Mouse (Mus musculus): ENCODE data around the gene Slc35g3. TPM values are rescaled to one million over a fixed set of nuclear protein-coding genes. Genes with fewer than 3 reads are reported as not detected.

The Slc35g3 gene
- total and polyA plus RNA-seq, 3 experiments, result not detected

DNA sequence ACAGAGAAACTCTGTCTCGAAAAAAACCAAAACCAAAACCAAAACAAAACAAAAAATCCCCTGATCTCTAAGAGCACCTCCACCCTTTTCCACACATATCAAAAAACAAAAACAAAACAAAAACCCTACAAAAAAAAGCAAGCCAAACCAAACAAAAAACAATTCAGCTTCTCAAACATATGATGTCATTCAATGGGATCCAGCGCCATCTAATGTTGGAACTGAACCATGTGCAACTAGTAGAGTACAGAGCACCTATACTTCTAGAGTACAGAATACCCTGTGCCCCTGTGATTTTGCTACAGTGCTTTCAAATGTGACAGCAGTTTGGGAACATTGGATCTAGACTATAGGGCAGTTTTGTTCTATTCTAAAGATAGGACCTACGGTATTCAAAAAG, 7.1 kb downstream of the Slc35g3 start:
- Histone ChIP-seq H3K4me3 (replicated peaks in 1 of 3; ENCODE audit: low read depth in 2 of 3, low read length in 2 of 3, poor library complexity in 1 of 3) (no peak overlapping the region), H3K9me3 (replicated peaks; ENCODE audit: low read length) (no peaks in the 10 kb centered on the region), H3K27me3 (replicated peaks) (no peaks in the 10 kb centered on the region), H3K9ac (ENCODE audit: insufficient read depth, low read depth) (peak overlapping the region; percentile 49; the same call in 1 of the 2 replicates), H3K4me1 (ENCODE audit: control insufficient read depth in 1 of 2, insufficient read depth in 2 of 2) (peaks cover 5 to 54% of the 10 kb centered on the region in 2 experiments), H3K4me2 (ENCODE audit: insufficient read depth, low read depth, poor library complexity, severe bottlenecking) (peak overlapping the region; percentile 80; the same call in 1 of the 2 replicates), H3K27ac (ENCODE audit: insufficient read depth, low read depth) (no peak overlapping the region), H3K79me2 (replicated peaks; ENCODE audit: control insufficient read depth, extremely low read depth, insufficient read depth, poor library complexity, severe bottlenecking) (peaks cover 79% of the 10 kb centered on the region), H3K36me3 (replicated peaks in 1 of 2; ENCODE audit: control insufficient read depth in 1 of 2, insufficient read depth in 1 of 2, low read length in 1 of 2) (peaks cover 0 to 33% of the 10 kb centered on the region in 2 experiments)
- peak; percentile 75 for TF ChIP-seq MXI1 (IDR thresholded peaks at IDR 0.05; ENCODE audit: low read depth, low read length)
- TF ChIP-seq MAX (IDR thresholded peaks at IDR 0.05; ENCODE audit: low read length), result peak; percentile 84
- TF ChIP-seq EP300 (IDR thresholded peaks at IDR 0.05; ENCODE audit: low read length), result no peak
- TF ChIP-seq TBP (conservative IDR thresholded peaks at IDR 0.05; ENCODE audit: low read depth, low read length), result no peak
- TF ChIP-seq ZMIZ1 (IDR thresholded peaks at IDR 0.05; ENCODE audit: low read depth, low read length), result no peak
- peak; percentile 72 for TF ChIP-seq ZNF384 (IDR thresholded peaks at IDR 0.05; ENCODE audit: low read depth, low read length)
- TF ChIP-seq RAD21 (IDR thresholded peaks at IDR 0.05; ENCODE audit: low read depth, low read length), result peak; percentile 61
- no peak for TF ChIP-seq GABPA (IDR thresholded peaks at IDR 0.05; ENCODE audit: insufficient replicate concordance, low read depth, low read length)
- TF ChIP-seq RCOR1 (conservative IDR thresholded peaks at IDR 0.05; ENCODE audit: low read depth, low read length), result no peak
- TF ChIP-seq MYC (IDR thresholded peaks at IDR 0.05; ENCODE audit: low read depth, low read length), result peak; percentile 94
- no peak for TF ChIP-seq ZC3H11A (IDR thresholded peaks at IDR 0.05; ENCODE audit: low read depth, low read length)
- TF ChIP-seq ELF1 (IDR thresholded peaks at IDR 0.05; ENCODE audit: low read depth, low read length), result no peak
- no peak for TF ChIP-seq NRF1 (IDR thresholded peaks at IDR 0.05; ENCODE audit: low read depth, low read length)
- no peak for TF ChIP-seq PAX5 (IDR thresholded peaks at IDR 0.05; ENCODE audit: low read length)
- peak; percentile 8; the same call in 1 of the 2 replicates for TF ChIP-seq POLR2AphosphoS2 (IDR thresholded peaks at IDR 0.05; ENCODE audit: low read depth, low read length)
- no peak for TF ChIP-seq E2F4 (IDR thresholded peaks at IDR 0.05; ENCODE audit: insufficient replicate concordance, low read depth, low read length)
- TF ChIP-seq POLR2A (IDR thresholded peaks at IDR 0.05; ENCODE audit: low read depth, low read length), result no peak
- no peak for TF ChIP-seq BHLHE40 (IDR thresholded peaks at IDR 0.05; ENCODE audit: low read depth, low read length)
- no peak for TF ChIP-seq NELFE (IDR thresholded peaks at IDR 0.05; ENCODE audit: low read depth, low read length)
- TF ChIP-seq TCF12 (IDR thresholded peaks at IDR 0.05; ENCODE audit: low read depth, low read length), result no peak
- peak; percentile 36; the same call in 1 of the 2 replicates for TF ChIP-seq IRF4 (IDR thresholded peaks at IDR 0.05; ENCODE audit: low read depth, low read length)
- TF ChIP-seq SIN3A (IDR thresholded peaks at IDR 0.05; ENCODE audit: low read length), result peak; percentile 82
- TF ChIP-seq SMC3 (IDR thresholded peaks at IDR 0.05; ENCODE audit: low read depth, low read length), result peak; percentile 57
- TF ChIP-seq KAT2A (IDR thresholded peaks at IDR 0.05; ENCODE audit: insufficient replicate concordance, low read length), result no peak
- TF ChIP-seq ZKSCAN1 (IDR thresholded peaks at IDR 0.05; ENCODE audit: borderline replicate concordance, low read depth, low read length), result no peak
- TF ChIP-seq CHD2 (IDR thresholded peaks at IDR 0.05; ENCODE audit: low read length), result no peak
- no peak for TF ChIP-seq MAZ (IDR thresholded peaks at IDR 0.05; ENCODE audit: low read depth, low read length)
- peak; percentile 94 for TF ChIP-seq JUN (IDR thresholded peaks at IDR 0.05; ENCODE audit: insufficient read depth, low read depth, low read length)
- TF ChIP-seq CTCF (conservative IDR thresholded peaks at IDR 0.05 in 1 of 2, IDR thresholded peaks at IDR 0.05 in 1 of 2; ENCODE audit: low read depth in 2 of 2, low read length in 2 of 2), result peak; percentile 14 to 86; a peak in 2 of 4 replicates
- TF ChIP-seq CHD1 (IDR thresholded peaks at IDR 0.05; ENCODE audit: low read depth, low read length), result no peak
- TF ChIP-seq USF2 (conservative IDR thresholded peaks at IDR 0.05; ENCODE audit: low read depth, low read length), result no peak
- no peak; the same call in 1 of the 2 replicates for TF ChIP-seq HCFC1 (IDR thresholded peaks at IDR 0.05; ENCODE audit: low read depth, low read length)
- no peak; the same call in 1 of the 2 replicates for TF ChIP-seq MAFK (IDR thresholded peaks at IDR 0.05; ENCODE audit: insufficient replicate concordance, low read length)
- TF ChIP-seq USF1 (IDR thresholded peaks at IDR 0.05; ENCODE audit: low read depth, low read length), result no peak
- TF ChIP-seq JUND (conservative IDR thresholded peaks at IDR 0.05; ENCODE audit: low read depth, low read length), result peak; percentile 97
- TF ChIP-seq MEF2A (IDR thresholded peaks at IDR 0.05; ENCODE audit: borderline replicate concordance, low read depth, low read length), result no peak
- TF ChIP-seq ETS1 (conservative IDR thresholded peaks at IDR 0.05; ENCODE audit: low read depth, low read length), result 0 out of 2 replicates have a peak, but pooled peaks have one; percentile 13
- no peak for TF ChIP-seq UBTF (IDR thresholded peaks at IDR 0.05; ENCODE audit: low read depth, low read length)
- in situ Hi-C loops (cut with MboI; ENCODE audit: low pct_ligation_motif_present, low pct_unique_long_range_greater_than_20kb, low sequenced_read_pairs), result loop anchor here (5.0 kb wide), 1 partner anchor 38 kb away; no protein-coding TSS in a partner anchor
- DNase-seq (ENCODE audit: extremely low read depth), result peak; percentile 69
- dilution Hi-C loops (cut with MboI; ENCODE audit: extremely low pct_ligation_motif_present, extremely low pct_unique_long_range_greater_than_20kb, low sequenced_read_pairs), result no loop called here
